Mouse (Mus musculus): ENCODE data around the gene Naa15. TPM values are rescaled to one million over a fixed set of nuclear protein-coding genes. Genes with fewer than 3 reads are reported as not detected.

Naa15 gene
- 10 to 100 TPM; 44.5 to 50.0 TPM for total RNA-seq (2021)
- long read RNA-seq, experiment 1, full-length matches to known transcripts, result 41 of 59 reads
- long read RNA-seq, experiment 1, partial matches to known transcripts, result 3 of 59 reads
- long read RNA-seq, experiment 1, other reads (novel, unspliced or antisense), result 15 of 59 reads
- long read RNA-seq, experiment 2, full-length matches to known transcripts, result 28 of 44 reads
- long read RNA-seq, experiment 2, partial matches to known transcripts, result 1 of 44 reads
- long read RNA-seq, experiment 2, other reads (novel, unspliced or antisense), result 15 of 44 reads

- no peak for TF ChIP-seq CTCF (IDR thresholded peaks at IDR 0.05)
- DNase-seq, result peak; percentile 99
- H3K4me3 ChIP-seq, result peak within 1 kb of the TSS; percentile 80
- intact Hi-C loops (cut with DNase I), result no loop called here
- peak within 1 kb of the TSS; percentile 98 for H3K27ac ChIP-seq
Measured at GRCm38 (mm10) chr3:51415098-51416072, at the start of gene Naa15. Naa15 (plus strand) TSS chr3:51415148.

GRCm38 (mm10) chr3:51365517-51365882 is 49.4 kb upstream of the Naa15 start:
- intact Hi-C loops (cut with DNase I), result loop anchor here (1.0 kb wide), 1 partner anchor 76 kb away; no protein-coding TSS in a partner anchor
- DNase-seq, result no peak
- Histone ChIP-seq H3K27ac (peak overlapping the region; percentile 77), H3K4me3 (peak overlapping the region; percentile 76)
- TF ChIP-seq CTCF (IDR thresholded peaks at IDR 0.05), result no peak; the same call in 1 of the 2 replicates

DNA sequence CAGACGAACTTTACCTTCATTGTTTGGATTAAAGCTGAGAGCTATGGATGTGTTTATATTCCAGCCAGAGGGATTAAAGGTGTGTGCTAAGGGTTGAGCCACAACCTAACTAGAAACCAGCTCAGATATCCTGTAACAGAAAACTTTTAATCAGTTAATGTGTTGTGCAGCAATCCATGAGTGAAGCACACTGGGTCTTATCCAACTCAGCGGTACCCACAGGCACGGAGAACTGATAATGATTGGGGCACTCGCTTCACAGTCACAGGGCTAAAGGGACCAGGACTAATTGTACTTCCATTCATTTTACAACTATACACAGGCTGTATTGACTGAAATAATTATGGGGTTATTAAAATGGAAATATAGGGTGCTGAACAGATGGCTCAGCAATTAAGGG is 48.0 kb upstream of the Naa15 start:
- intact Hi-C loops (cut with DNase I), result no loop called here
- no peak for DNase-seq

GRCm38 (mm10) chr3:51368011-51368410 is 46.9 kb upstream of the Naa15 start:
- no peak for TF ChIP-seq CTCF (IDR thresholded peaks at IDR 0.05)
- Histone ChIP-seq H3K4me3 (no peak overlapping the region), H3K27ac (no peak overlapping the region)
- DNase-seq, result no peak
- intact Hi-C loops (cut with DNase I), result no loop called here

More for the DNA sequence above, 48.0 kb upstream of the Naa15 start:
- H3K27ac ChIP-seq, result no peak overlapping the region
- TF ChIP-seq CTCF (IDR thresholded peaks at IDR 0.05), result no peak
- no peak overlapping the region for H3K4me3 ChIP-seq

DNA sequence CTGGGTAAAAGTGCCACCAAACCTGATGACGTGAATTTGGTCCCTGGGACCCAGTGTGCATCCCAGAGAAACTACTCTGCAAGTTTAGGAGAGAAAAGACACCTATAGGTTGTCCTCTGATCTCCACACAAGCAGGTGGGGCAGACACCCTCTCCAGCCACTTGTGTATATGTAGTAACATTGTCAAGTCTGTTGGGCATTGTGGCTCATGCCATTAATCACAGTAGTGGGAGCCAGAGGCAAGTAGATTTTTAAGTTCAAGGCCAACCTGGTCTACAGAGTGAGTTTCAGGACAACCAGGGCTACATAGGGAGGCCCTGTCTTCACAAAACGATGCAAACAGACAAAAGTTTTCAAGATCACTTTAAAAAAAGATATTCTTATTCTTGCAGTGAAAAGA is 43.1 kb upstream of the Naa15 start:
- no peak overlapping the region for H3K4me3 ChIP-seq
- intact Hi-C loops (cut with DNase I), result no loop called here
- H3K27ac ChIP-seq, result no peak overlapping the region
- DNase-seq, result no peak
- TF ChIP-seq CTCF (IDR thresholded peaks at IDR 0.05), result no peak

- intact Hi-C loops (cut with DNase I), result no loop called here
- DNase-seq, result no peak
- no peak for TF ChIP-seq CTCF (IDR thresholded peaks at IDR 0.05)
- Histone ChIP-seq H3K4me3 (peak overlapping the region; percentile 30), H3K27ac (peak overlapping the region; percentile 54)
Measured at GRCm38 (mm10) chr3:51372883-51373282, 42.1 kb upstream of the Naa15 start.

DNA sequence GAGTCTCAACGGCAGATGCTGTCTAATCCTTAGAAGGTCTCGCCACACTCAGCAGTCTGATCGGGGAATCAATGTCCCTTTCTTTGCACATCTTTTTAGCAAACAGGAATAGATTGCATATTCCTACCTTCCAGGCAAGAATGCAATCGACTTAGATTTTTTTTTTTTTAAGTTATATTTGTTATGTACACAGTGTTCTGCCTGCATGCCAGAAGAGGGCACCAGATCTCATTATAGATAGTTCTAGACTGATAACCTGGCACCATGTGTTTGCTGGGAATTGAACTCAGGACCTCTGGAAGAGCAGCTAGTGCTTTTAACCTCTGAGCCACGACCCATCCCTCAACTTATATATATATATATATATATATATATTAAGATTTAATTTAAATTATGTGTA is 41.4 kb upstream of the Naa15 start:
- no peak overlapping the region for H3K4me3 ChIP-seq
- no peak for DNase-seq
- no peak overlapping the region; the same call in 1 of the 2 replicates for H3K27ac ChIP-seq
- intact Hi-C loops (cut with DNase I), result no loop called here
- TF ChIP-seq CTCF (IDR thresholded peaks at IDR 0.05), result peak; percentile 26; the same call in 1 of the 2 replicates

DNA sequence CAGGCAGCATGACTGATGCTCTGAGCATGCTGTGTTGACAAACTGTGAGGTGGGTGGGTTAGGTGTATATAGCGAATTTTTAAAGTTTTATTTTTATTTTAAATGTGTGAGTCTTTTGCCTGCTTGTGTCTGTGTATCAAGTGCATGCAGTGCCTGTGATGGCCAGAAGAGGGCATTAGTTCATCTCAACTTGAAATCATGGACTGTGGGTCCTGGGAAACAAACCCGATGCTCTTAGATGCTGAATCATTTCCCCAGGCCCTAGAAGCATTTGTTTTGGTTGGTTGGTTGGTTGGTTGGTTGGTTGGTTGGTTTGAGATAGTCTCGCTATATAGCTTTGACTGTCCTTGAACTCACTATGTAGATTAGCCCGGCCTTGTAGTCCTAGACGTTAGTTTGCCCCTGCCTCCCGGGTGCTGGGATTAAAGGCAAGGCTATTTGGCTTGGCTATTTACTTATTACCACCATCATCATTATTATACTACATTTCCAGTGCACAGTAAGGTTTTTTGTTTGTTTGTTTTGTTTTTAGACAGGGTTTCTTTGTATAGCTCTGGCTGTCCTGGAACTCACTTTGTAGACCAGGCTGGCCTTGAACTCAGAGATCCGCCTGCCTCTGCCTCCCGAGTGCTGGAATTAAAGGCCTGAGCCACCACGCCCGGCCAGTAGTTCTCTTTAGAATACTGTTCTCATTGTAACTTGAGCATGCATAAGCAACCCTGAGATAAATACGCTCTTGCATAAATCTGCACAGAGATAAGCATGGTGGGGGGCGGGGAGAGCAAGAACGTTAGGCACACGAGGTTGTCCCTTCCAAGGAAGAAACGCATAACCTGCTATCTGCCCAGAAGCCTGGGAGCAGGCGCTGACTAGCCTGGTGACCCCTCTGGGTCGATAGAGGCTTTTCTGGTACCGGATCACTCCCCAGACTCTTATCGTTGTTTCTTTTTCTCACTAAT is 39.4 kb upstream of the Naa15 start:
- peak; percentile 53 for DNase-seq
- intact Hi-C loops (cut with DNase I), result loop anchor here (2.0 kb wide), 1 partner anchor 33 kb away; the partner anchor contains the start of gene Ndufc1
- Histone ChIP-seq H3K4me3 (no peak overlapping the region), H3K27ac (no peak overlapping the region)
- peak; percentile 78 for TF ChIP-seq CTCF (IDR thresholded peaks at IDR 0.05)

DNA sequence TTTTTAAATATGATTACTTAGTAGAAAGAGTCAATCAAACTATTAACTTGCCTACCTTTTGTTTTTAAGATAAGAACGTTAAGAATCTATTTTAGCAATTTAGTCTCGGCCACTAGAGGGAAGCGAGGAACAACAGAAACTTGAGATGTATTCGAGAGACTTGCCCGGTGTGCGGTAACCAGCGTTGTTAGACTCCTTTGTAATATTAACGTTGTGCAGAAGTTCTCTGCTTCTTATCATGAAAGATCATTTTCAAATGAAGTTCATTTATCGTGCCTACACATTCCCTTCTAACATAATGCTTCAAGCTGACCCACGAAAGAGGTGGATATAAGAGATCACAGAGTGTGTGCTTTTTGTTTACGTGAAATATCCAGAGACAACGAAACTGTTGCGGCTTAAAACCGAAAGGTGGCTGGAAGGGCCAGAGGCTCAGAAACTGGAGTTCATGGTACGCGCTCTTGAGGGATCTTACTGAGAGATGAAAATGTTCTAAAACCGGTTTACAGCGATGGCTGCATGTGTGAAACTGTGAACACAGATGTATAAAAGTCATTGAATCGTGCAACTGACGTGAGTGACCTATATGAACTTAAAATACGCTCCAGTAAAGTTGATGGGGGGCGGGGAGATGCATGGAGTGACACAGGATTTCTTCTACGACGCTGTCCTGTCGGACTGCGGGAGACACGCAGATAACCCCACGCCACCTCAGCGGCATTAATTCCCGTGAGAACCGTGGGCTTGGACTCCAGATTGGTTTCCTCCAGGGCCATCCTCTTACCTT is 36.9 kb upstream of the Naa15 start:
- no peak for DNase-seq
- Histone ChIP-seq H3K4me3 (peak overlapping the region; percentile 67), H3K27ac (peak overlapping the region; percentile 72)
- intact Hi-C loops (cut with DNase I), result no loop called here
- TF ChIP-seq CTCF (IDR thresholded peaks at IDR 0.05), result peak; percentile 66

- intact Hi-C loops (cut with DNase I), result no loop called here
- no peak for TF ChIP-seq CTCF (IDR thresholded peaks at IDR 0.05)
- Histone ChIP-seq H3K27ac (no peak overlapping the region; the same call in 1 of the 2 replicates), H3K4me3 (peak overlapping the region; percentile 67)
- no peak for DNase-seq
Measured at GRCm38 (mm10) chr3:51378665-51378946, 36.3 kb upstream of the Naa15 start.

Measured in gastrocnemius, adult 2 months (tissue).